ENCODE assay signal across 10 mouse cellular contexts in genomic region chr9:23012130-23012529, GRCm38 (mm10).
DNase-seq lines count a peak whose midpoint lies in the region; ATAC-seq and TF ChIP-seq lines count a peak whose summit lies in the region.
"Had no signal": no experiment of that assay in that cellular context is flagged by ENCODE, and none has a peak within 500 bp of the region (broad histone marks: within the 10 kb centered on the region; RNA-seq: fewer than 3 reads in every experiment).

No protein-coding gene starts in this region.

- ATAC-seq in heart, embryonic 11.5 days (replicated peaks; ENCODE audit: insufficient number of reproducible peaks, low FRiP score, low TSS enrichment) = no peak
- 0 out of 2 replicates have a peak, but pooled peaks have one; percentile 25 for ATAC-seq in hindbrain, embryonic 13.5 days (ENCODE audit: low FRiP score)
- ATAC-seq in megakaryocyte-erythroid progenitor cell, adult 5-6 weeks (replicated peaks; ENCODE audit: low FRiP score, low TSS enrichment, poor library complexity, severe bottlenecking) = no peak
- ATAC-seq in erythroid progenitor cell, adult 5-6 weeks (replicated peaks; ENCODE audit: low FRiP score, poor library complexity, severe bottlenecking) = no peak
- no peak for ATAC-seq in liver, embryonic 11.5 days (replicated peaks; ENCODE audit: low FRiP score)

- peak; percentile 59 for TF ChIP-seq CTCF in heart, adult 2 months (IDR thresholded peaks at IDR 0.05)

- H3K4me2 ChIP-seq in heart, embryonic 11.5 days = no peak overlapping the region
- H3K4me2 ChIP-seq in hindbrain, embryonic 13.5 days = no peak overlapping the region
- H3K4me2 ChIP-seq in liver, embryonic 11.5 days = no peak overlapping the region

- intact Hi-C loops in heart, adult 2 months (cut with DNase I) = loop anchor here (10.0 kb wide), 1 partner anchor 297 kb away; no protein-coding TSS in a partner anchor

- H3K27ac ChIP-seq in heart, adult 2 months = no peak overlapping the region
- no peak overlapping the region for H3K27ac ChIP-seq in heart, embryonic 11.5 days (ENCODE audit: low read depth, low read length)
- no peak overlapping the region for H3K27ac ChIP-seq in hindbrain, embryonic 13.5 days
- no peak overlapping the region for H3K27ac ChIP-seq in liver, embryonic 11.5 days (ENCODE audit: low read depth, low read length)
- H3K27ac ChIP-seq: macrophage had no signal

- peak; percentile 31 to 42 for DNase-seq in heart, adult 2 months
- DNase-seq in retina, postnatal 1 day = peak; percentile 29
- no peak for DNase-seq in retina, embryonic 14.5 days (ENCODE audit: low spot score)
- no peak for DNase-seq in liver, embryonic 11.5 days (ENCODE audit: low spot score)
- DNase-seq: right cerebral cortex, postnatal 25 days had no signal

- no peak overlapping the region for H3K9ac ChIP-seq in heart, adult 2 months (ENCODE audit: low read depth, low read length)
- no peak overlapping the region for H3K9ac ChIP-seq in heart, embryonic 11.5 days (ENCODE audit: low read depth, low read length)
- no peak overlapping the region for H3K9ac ChIP-seq in hindbrain, embryonic 13.5 days
- no peak overlapping the region for H3K9ac ChIP-seq in liver, embryonic 11.5 days (ENCODE audit: low read depth, low read length)

- TF ChIP-seq POLR2A in heart, adult 2 months (IDR thresholded peaks at IDR 0.05; ENCODE audit: insufficient read depth, low read depth, low read length) = no peak

- no peak for TF ChIP-seq EP300 in heart, adult 2 months (IDR thresholded peaks at IDR 0.05; ENCODE audit: insufficient read depth, low read depth, low read length)

- H3K4me1 ChIP-seq in heart, adult 2 months (ENCODE audit: control insufficient read depth, insufficient read depth, low read length) = peaks cover 2% of the 10 kb centered on the region
- peaks cover 3% of the 10 kb centered on the region for H3K4me1 ChIP-seq in heart, embryonic 11.5 days (ENCODE audit: control insufficient read depth, insufficient read depth, low read length)
- H3K4me1 ChIP-seq in hindbrain, embryonic 13.5 days (replicated peaks) = peaks cover 33% of the 10 kb centered on the region
- H3K4me1 ChIP-seq in liver, embryonic 11.5 days (replicated peaks; ENCODE audit: control insufficient read depth, insufficient read depth, low read length) = peaks cover 7% of the 10 kb centered on the region; the same call in 1 of the 2 replicates

- H3K4me3 ChIP-seq in heart, adult 2 months = no peak overlapping the region
- no peak overlapping the region for H3K4me3 ChIP-seq in heart, embryonic 11.5 days (ENCODE audit: low read depth, low read length)
- H3K4me3 ChIP-seq in hindbrain, embryonic 13.5 days = no peak overlapping the region
- H3K4me3 ChIP-seq in liver, embryonic 11.5 days (ENCODE audit: low read depth, low read length) = no peak overlapping the region

- 19% methylated on average over 5 of the region's 5 CpGs for WGBS in heart, adult 2 months
- WGBS in heart, embryonic 11.5 days (ENCODE audit: insufficient replicate concordance) = 19% methylated on average over 5 of the region's 5 CpGs
- 12% methylated on average over 5 of the region's 5 CpGs for WGBS in hindbrain, embryonic 13.5 days
- WGBS in liver, embryonic 11.5 days = 30% methylated on average over 5 of the region's 5 CpGs

- H3K36me3 ChIP-seq in heart, adult 2 months (ENCODE audit: control insufficient read depth, insufficient read depth, low read length) = no peaks in the 10 kb centered on the region
- no peaks in the 10 kb centered on the region for H3K36me3 ChIP-seq in heart, embryonic 11.5 days (ENCODE audit: control insufficient read depth, insufficient read depth, low read length)
- no peaks in the 10 kb centered on the region for H3K36me3 ChIP-seq in hindbrain, embryonic 13.5 days
- no peaks in the 10 kb centered on the region for H3K36me3 ChIP-seq in liver, embryonic 11.5 days (ENCODE audit: control insufficient read depth, insufficient read depth, low read length)

- H3K9me3 ChIP-seq in heart, embryonic 11.5 days (replicated peaks; ENCODE audit: control insufficient read depth, low read length) = no peaks in the 10 kb centered on the region
- H3K9me3 ChIP-seq in hindbrain, embryonic 13.5 days = no peaks in the 10 kb centered on the region
- 0 out of 2 replicates have a peak, but pooled peaks cover 2% of the 10 kb centered on the region for H3K9me3 ChIP-seq in liver, embryonic 11.5 days (ENCODE audit: control insufficient read depth, low read length)

- no peaks in the 10 kb centered on the region for H3K79me2 ChIP-seq in heart, adult 2 months (replicated peaks; ENCODE audit: control insufficient read depth, insufficient read depth, low read length)

- H3K27me3 ChIP-seq in heart, adult 2 months (ENCODE audit: control insufficient read depth, insufficient read depth, low read length) = no peaks in the 10 kb centered on the region
- no peaks in the 10 kb centered on the region for H3K27me3 ChIP-seq in heart, embryonic 11.5 days (ENCODE audit: control insufficient read depth, insufficient read depth, low read length)
- H3K27me3 ChIP-seq in hindbrain, embryonic 13.5 days = peaks cover 26% of the 10 kb centered on the region
- H3K27me3 ChIP-seq in liver, embryonic 11.5 days (replicated peaks; ENCODE audit: control insufficient read depth, insufficient read depth, low read length) = peaks cover 10% of the 10 kb centered on the region; the same call in 1 of the 2 replicates

Comparison
In these comparisons a context has a peak if more than half of its experiments do, and no peak if none do; other contexts are left out.
1. DNase-seq: peak in heart, adult 2 months (2 of 2) and retina, postnatal 1 day (single experiment); none in retina, embryonic 14.5 days (single experiment) and liver, embryonic 11.5 days (single experiment).